8 mouse cellular contexts compared by ENCODE assay signal in genomic region chr7:99079522-99079921, GRCm38 (mm10).
DNase-seq lines count a peak whose midpoint lies in the region; ATAC-seq lines count a peak whose summit lies in the region.

No protein-coding gene starts in this region.

- H3K4me3 ChIP-seq in forebrain, embryonic 14.5 days (ENCODE audit: low read depth, low read length), result no peak overlapping the region
- H3K4me3 ChIP-seq in forebrain, embryonic 16.5 days (replicated peaks; ENCODE audit: low read length), result no peak overlapping the region

- no peak overlapping the region for H3K27ac ChIP-seq in forebrain, embryonic 14.5 days (ENCODE audit: low read depth, low read length)
- H3K27ac ChIP-seq in forebrain, embryonic 16.5 days (ENCODE audit: low read length), result no peak overlapping the region

- no peaks in the 10 kb centered on the region for H3K36me3 ChIP-seq in forebrain, embryonic 14.5 days (ENCODE audit: control insufficient read depth, insufficient read depth, low read length)
- H3K36me3 ChIP-seq in forebrain, embryonic 16.5 days (ENCODE audit: control insufficient read depth, insufficient read depth), result no peaks in the 10 kb centered on the region

- no peak for ATAC-seq in forebrain, embryonic 14.5 days
- no peak for ATAC-seq in forebrain, embryonic 16.5 days

- DNase-seq in forebrain, embryonic 14.5 days (ENCODE audit: low spot score), result peak; percentile 83
- DNase-seq in ovary, postnatal 10 days (ENCODE audit: low spot score), result peak; percentile 27
- DNase-seq in ovary, adult 18-20 months (ENCODE audit: low spot score), result no peak
- peak; percentile 80 to 88 for DNase-seq in cerebellum, postnatal 10 days
- peak; percentile 81 for DNase-seq in kidney, postnatal 4 days
- peak; percentile 53 for DNase-seq in lung, postnatal 25 days (ENCODE audit: low spot score)
- DNase-seq in thymus, postnatal 0 days (ENCODE audit: low spot score), result peak; percentile 61

- no peaks in the 10 kb centered on the region for H3K27me3 ChIP-seq in forebrain, embryonic 14.5 days (replicated peaks; ENCODE audit: control insufficient read depth, insufficient read depth, low read length)
- no peaks in the 10 kb centered on the region for H3K27me3 ChIP-seq in forebrain, embryonic 16.5 days (replicated peaks; ENCODE audit: control insufficient read depth, insufficient read depth, low read length)

- H3K4me2 ChIP-seq in forebrain, embryonic 14.5 days (ENCODE audit: low read length), result no peak overlapping the region
- no peak overlapping the region for H3K4me2 ChIP-seq in forebrain, embryonic 16.5 days (ENCODE audit: low read length)

- whole genome bisulfite sequencing in forebrain, embryonic 14.5 days, result 36% methylated on average over 4 of the region's 4 CpGs
- WGBS in forebrain, embryonic 16.5 days, result 35% methylated on average over 4 of the region's 4 CpGs

- H3K9me3 ChIP-seq in forebrain, embryonic 14.5 days (replicated peaks; ENCODE audit: control insufficient read depth, low read length), result no peaks in the 10 kb centered on the region
- no peaks in the 10 kb centered on the region for H3K9me3 ChIP-seq in forebrain, embryonic 16.5 days (ENCODE audit: control insufficient read depth, low read length)

- no peaks in the 10 kb centered on the region for H3K4me1 ChIP-seq in forebrain, embryonic 14.5 days (ENCODE audit: control insufficient read depth, insufficient read depth, low read length)
- peaks cover 3% of the 10 kb centered on the region; the same call in 1 of the 2 replicates for H3K4me1 ChIP-seq in forebrain, embryonic 16.5 days (replicated peaks; ENCODE audit: control insufficient read depth, insufficient read depth, low read length)

- H3K9ac ChIP-seq in forebrain, embryonic 14.5 days (ENCODE audit: low read length), result no peak overlapping the region
- H3K9ac ChIP-seq in forebrain, embryonic 16.5 days (replicated peaks; ENCODE audit: low read depth, low read length), result no peak overlapping the region
